Mouse (Mus musculus) left cerebral cortex, postnatal 25 days (tissue): ENCODE measurements at regions not wholly inside any gene's neighbourhood (a gene's known extent, or its start where the extent isn't known, plus 50 kb on each side); places are given as distances from the start of the nearest gene placed in this dataset.

Experiments
- DNase-seq, 2 experiments: peaks; one replicate each; pipeline ENCODE4 v3.0.0; 2022; ENCODE audit warnings: low spot score in 2 of 2, mixed read lengths in 1 of 2
- intact Hi-C: fragments of 180-260 bp; cut with DNase I; formaldehyde crosslinking; loops from one replicate; pipeline ENCODE4 v1.15.1; 2025

DNA sequence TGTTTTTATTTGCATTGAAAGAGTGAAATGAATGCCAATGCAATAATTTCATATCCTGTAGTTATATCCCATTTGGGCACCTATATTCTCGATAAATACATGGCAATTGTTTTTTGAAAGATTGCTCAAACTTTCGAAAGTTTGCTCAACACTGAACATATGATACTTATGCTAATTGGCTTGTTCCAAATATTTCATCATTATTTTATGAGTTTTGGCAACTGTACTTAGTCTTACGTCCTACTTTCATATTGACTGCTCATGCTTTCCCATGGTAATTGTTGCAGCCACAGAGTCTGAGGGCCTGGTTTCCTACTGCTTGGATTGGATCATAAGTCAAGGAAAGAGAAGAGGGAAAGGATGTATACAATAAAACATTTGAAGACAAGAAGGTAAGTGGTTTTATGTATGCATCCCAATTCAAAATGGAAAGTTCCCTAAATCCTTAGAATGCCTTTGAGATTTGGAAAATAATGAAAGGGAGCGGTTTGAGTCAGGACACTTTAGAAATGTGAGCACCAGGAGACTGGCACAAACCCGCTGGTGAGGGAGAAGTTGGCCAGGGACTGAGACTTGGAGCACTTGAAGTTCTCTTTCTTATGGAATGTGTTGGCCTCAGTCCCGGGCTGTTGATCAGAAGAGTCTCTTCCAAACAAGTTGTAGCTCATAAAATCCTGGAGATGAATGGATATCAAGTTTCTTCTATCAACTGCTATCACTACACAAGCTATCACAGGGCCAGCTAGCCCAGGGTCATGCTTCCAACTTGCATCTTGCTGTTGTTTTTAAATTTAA, 63.8 kb upstream of the Cblb start:
- intact Hi-C loops, result no loop called here
- no peak for DNase-seq
